Mouse (Mus musculus) erythroblast, adult 5-6 weeks (primary cell): ENCODE data around the gene C1qtnf1. TPM values are rescaled to one million over a fixed set of nuclear protein-coding genes. Genes with fewer than 3 reads are reported as not detected.

Experiments
- ATAC-seq: replicated peaks from 2 replicates; pipeline ENCODE4 v1.8.0; 2016; ENCODE audit warnings: moderate number of reproducible peaks, mild to moderate bottlenecking, moderate TSS enrichment, inconsistent platforms; ENCODE audit not compliant: poor library complexity, low FRiP score, severe bottlenecking
- total RNA-seq, 2 experiments: library from RNA; stranded (forward) in 1 of 2; stranded (reverse) in 1 of 2; fragments of 150-400 nt in 1 of 2; fragments of 200-764, 138-1000 nt in 1 of 2; gene quantifications; 2 replicates each; pipeline versions ENCODE4 v1.2.3 to v1.2.4; 2015 to 2017; ENCODE audit warnings: low replicate concordance in 2 of 2

C1qtnf1 gene
- total RNA-seq, 2 experiments from 2014 or later, result not detected

- no peak for ATAC-seq
Measured at GRCm38 (mm10) chr11:118467441-118468035, 39.5 kb downstream of the C1qtnf1 start.

- ATAC-seq, result no peak
Measured at GRCm38 (mm10) chr11:118469509-118470160, 41.6 kb downstream of the C1qtnf1 start.

- peak; percentile 29; the same call in 1 of the 2 replicates for ATAC-seq
Measured at GRCm38 (mm10) chr11:118470234-118470966, 42.4 kb downstream of the C1qtnf1 start.

- ATAC-seq, result no peak
Measured at GRCm38 (mm10) chr11:118471676-118472075, 43.7 kb downstream of the C1qtnf1 start.

- no peak for ATAC-seq
Measured at GRCm38 (mm10) chr11:118473161-118473560, 45.2 kb downstream of the C1qtnf1 start.

GRCm38 (mm10) chr11:118473842-118474500 is 46.0 kb downstream of the C1qtnf1 start:
- no peak for ATAC-seq

- no peak for ATAC-seq
Measured at GRCm38 (mm10) chr11:118475496-118476083, 47.6 kb downstream of the C1qtnf1 start.

- peak; percentile 99 for ATAC-seq
Measured at GRCm38 (mm10) chr11:118476396-118477373, 48.7 kb downstream of the C1qtnf1 start, which contains the start of gene Engase. Engase (plus strand) TSS chr11:118476829.

GRCm38 (mm10) chr11:118479776-118480175 is 51.8 kb downstream of the C1qtnf1 start:
- ATAC-seq, result no peak

- ATAC-seq, result no peak
Measured at GRCm38 (mm10) chr11:118481231-118481630, 53.2 kb downstream of the C1qtnf1 start.

GRCm38 (mm10) chr11:118481751-118482150 is 53.7 kb downstream of the C1qtnf1 start:
- ATAC-seq, result no peak

- no peak for ATAC-seq
Measured at GRCm38 (mm10) chr11:118484169-118484568, 56.2 kb downstream of the C1qtnf1 start.

GRCm38 (mm10) chr11:118485338-118485737 is 57.3 kb downstream of the C1qtnf1 start:
- ATAC-seq, result no peak

GRCm38 (mm10) chr11:118485780-118486179 is 57.8 kb downstream of the C1qtnf1 start:
- no peak for ATAC-seq

- ATAC-seq, result no peak
Measured at GRCm38 (mm10) chr11:118486281-118486680, 58.3 kb downstream of the C1qtnf1 start.

- ATAC-seq, result no peak
Measured at GRCm38 (mm10) chr11:118486881-118487772, 59.1 kb downstream of the C1qtnf1 start.

GRCm38 (mm10) chr11:118488191-118488906 is 60.3 kb downstream of the C1qtnf1 start:
- no peak for ATAC-seq
